Mouse (Mus musculus) hematopoietic stem cell, adult 5-6 weeks (primary cell): ENCODE data around the gene Nop10. TPM values are rescaled to one million over a fixed set of nuclear protein-coding genes. Genes with fewer than 3 reads are reported as not detected.
A peak's percentile ranks its signal among the peaks of the same experiment; 100 is the strongest.

Experiments
- ATAC-seq, 2 experiments: fragments of 125-278 bp in 1 of 2; replicated peaks in 1 of 2; 2 replicates each; pipeline ENCODE4 v1.8.0; 2016 to 2017; ENCODE audit warnings: inconsistent platforms in 2 of 2, mild to moderate bottlenecking in 2 of 2, moderate number of reproducible peaks in 2 of 2, low read depth in 1 of 2, moderate TSS enrichment in 1 of 2; ENCODE audit not compliant: low FRiP score in 2 of 2, poor library complexity in 2 of 2, severe bottlenecking in 2 of 2, insufficient read depth in 1 of 2, low TSS enrichment in 1 of 2
- total RNA-seq: library from RNA; stranded (forward); fragments of 172-1452, 232-1000 nt; gene quantifications from 2 replicates; pipeline ENCODE4 v1.2.3, GENCODE M21; 2017

Nop10 gene
- total RNA-seq, 1 experiment from 2014 or later = 165 TPM

DNA sequence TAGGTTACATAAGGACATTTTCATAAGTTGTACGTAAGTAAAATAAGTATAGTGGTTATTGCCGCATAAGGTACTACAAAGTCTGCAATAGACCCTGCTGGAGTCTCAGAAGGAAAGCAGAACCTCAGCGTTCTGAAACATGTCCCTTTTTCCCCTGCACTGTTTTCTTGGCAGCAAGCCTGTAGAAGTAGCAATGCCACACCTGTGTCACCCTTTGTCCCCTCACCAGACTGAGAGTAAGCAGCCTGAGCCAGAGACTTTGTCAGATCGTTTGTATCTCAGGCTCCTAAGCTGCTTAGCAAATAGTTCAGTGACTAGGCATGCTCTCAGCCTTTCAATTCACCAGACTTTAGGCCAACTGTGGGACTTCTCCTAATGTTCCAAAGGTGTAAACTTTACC, 25.3 kb downstream of the Nop10 start:
- peak; percentile 33 to 60; a peak in 3 of 4 replicates for ATAC-seq

DNA sequence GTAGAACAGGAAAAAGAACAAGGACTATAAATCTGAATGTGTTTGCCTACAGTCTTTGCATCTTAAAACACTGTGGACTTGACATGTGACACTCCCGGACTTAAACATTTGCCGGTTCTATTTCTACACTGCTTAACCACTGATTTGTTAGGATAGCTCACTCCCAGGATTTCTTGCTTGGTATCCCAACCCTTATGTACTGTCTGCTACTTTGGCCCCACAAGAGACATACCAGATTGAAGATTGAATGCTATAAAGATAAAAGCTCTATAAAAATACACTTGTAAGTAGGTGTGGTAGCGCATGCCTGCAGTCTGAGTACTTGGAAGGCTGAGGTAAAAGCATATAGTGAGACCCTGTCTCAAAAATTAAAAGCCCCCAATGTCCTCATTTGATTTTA, 27.8 kb downstream of the Nop10 start:
- no peak for ATAC-seq

DNA sequence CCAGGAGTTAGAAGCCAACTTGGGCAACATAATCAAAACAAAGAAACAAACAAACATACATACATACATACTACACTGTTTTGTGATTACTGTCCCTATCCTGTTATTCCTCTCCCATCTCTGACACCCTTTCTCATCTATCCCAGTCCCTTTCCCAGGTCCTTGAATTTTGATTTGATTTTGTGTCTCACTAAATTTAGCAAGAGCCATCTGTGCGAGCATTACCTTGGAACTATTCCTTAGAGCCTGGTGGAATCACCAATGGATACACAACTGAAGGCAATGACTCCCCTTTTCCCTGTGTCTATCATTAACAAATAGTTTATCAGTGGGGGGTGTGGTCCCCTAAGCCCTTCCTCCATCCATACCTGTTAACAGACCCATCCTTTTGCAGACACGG, 31.1 kb downstream of the Nop10 start:
- no peak for ATAC-seq

DNA sequence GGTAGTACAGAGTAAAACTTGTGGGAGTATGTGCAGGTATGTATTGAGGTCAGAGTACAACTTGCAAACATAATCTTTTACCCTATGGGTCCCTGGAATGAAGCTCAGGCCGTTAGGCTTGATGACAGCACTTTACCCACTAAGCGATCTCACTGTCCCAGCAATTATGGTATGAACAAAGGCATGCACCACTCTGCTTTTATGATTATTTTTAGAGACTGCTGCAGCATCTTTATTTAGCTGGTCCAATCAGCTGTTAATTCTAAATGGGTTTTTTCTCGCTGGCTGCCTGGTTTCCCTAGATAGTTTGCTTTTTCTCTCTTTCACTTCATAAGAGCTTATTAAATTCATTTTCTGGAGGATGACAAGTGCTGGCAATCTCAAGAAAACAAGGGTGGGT, 34.5 kb downstream of the Nop10 start:
- no peak for ATAC-seq

DNA sequence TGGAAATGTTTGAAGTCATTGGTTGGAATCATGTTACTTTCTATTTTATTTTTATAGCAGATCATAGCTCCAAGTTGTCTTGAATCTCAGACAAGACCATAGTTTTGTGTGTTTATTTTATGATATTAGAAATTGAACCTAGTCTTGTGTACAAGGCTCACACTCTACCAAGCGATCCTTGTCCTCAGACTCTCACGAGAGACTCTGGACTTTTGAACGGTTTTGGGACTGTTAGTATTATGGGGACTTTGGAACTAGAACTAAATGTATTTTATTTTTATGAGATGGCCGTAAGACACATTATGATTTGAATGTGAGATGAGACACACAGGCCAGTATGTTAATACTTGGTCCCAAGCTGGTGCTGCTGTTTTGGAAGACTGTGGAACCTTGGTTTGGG, 36.5 kb downstream of the Nop10 start:
- ATAC-seq = no peak

DNA sequence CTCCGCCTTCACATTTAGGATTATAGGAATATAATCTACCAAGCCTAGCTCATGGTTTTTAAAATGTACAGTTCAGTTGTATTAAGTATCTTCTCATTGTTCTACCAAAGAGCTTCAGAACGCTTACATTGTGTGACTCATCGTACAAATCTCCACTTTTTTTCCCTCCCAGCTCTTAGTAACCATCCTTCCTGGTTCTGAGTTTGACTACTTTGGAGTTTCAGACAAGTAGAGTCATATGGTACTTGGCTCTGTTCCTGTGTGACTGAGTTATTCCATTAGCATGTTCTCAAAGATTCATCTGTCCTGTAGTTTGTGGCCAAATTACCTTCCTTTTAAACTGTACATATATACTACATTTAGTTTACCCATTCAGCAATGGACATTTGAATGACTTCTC, 46.9 kb downstream of the Nop10 start:
- ATAC-seq = no peak

DNA sequence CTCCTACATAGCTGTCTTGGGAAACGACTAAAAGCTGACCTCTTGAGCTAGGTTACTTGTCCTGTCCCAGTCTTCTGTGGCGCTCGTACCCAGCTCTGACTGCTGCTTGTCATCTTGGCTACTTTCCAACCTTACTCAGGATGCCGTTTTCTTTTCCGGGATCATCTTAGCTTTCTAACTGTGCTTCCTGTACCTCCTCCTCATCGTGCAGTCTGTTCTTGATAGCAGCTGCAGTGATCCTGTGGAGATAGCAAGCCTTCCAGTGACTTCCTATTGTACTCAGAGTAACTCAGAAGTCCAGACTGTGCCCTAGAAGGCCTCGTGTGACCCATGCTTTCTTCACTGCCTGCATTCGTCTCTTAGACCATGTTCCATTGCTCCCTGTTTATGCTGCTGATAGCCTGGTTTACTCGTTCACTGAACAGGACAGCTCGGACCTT, 47.5 kb downstream of the Nop10 start:
- ATAC-seq = peak; percentile 65 to 83

Other genes with a start within 250 kb of the Nop10 start
- gene Olfr1310, start 249.2 kb upstream of the Nop10 start, total RNA-seq = not detected in 2 replicates
- not detected in 2 replicates for gene Olfr1311, start 237.5 kb upstream of the Nop10 start, total RNA-seq
- not detected in 2 replicates for gene Olfr1312, start 211.7 kb upstream of the Nop10 start, total RNA-seq
- not detected in 2 replicates for gene Olfr1313, start 184.1 kb upstream of the Nop10 start, total RNA-seq
- not detected in 2 replicates for gene Olfr1314, start 165.1 kb upstream of the Nop10 start, total RNA-seq
- gene Olfr1315-ps1, start 146.5 kb upstream of the Nop10 start, total RNA-seq = not detected in 2 replicates
- gene Olfr1316, start 126.9 kb upstream of the Nop10 start, total RNA-seq = not detected in 2 replicates
- gene Olfr1317, start 121.6 kb upstream of the Nop10 start, total RNA-seq = not detected in 2 replicates
- not detected in 2 replicates for gene Olfr1318, start 107.7 kb upstream of the Nop10 start, total RNA-seq
- gene Lpcat4, start 22.5 kb upstream of the Nop10 start, total RNA-seq = 7.8 and 22.5 TPM in 2 replicates
- gene Nutm1, start 2.6 kb upstream of the Nop10 start, total RNA-seq = not detected in 2 replicates
- gene Slc12a6, start 3.9 kb downstream of the Nop10 start, total RNA-seq = 95.7 and 126 TPM in 2 replicates
- gene Gm21985, start 4.4 kb downstream of the Nop10 start, total RNA-seq = not detected in 2 replicates
- 48.9 and 54.9 TPM in 2 replicates for gene Emc4, start 106.1 kb downstream of the Nop10 start, total RNA-seq
- 20.3 and 21.7 TPM in 2 replicates for gene Katnbl1, start 117.3 kb downstream of the Nop10 start, total RNA-seq
- gene Emc7, start 193.1 kb downstream of the Nop10 start, total RNA-seq = 9.8 and 9.9 TPM in 2 replicates
- not detected in 2 replicates for gene Chrm5, start 218.8 kb downstream of the Nop10 start, total RNA-seq
- 27.4 and 40.3 TPM in 2 replicates for gene Aven, start 231.0 kb downstream of the Nop10 start, total RNA-seq